In the genomic region with DNA sequence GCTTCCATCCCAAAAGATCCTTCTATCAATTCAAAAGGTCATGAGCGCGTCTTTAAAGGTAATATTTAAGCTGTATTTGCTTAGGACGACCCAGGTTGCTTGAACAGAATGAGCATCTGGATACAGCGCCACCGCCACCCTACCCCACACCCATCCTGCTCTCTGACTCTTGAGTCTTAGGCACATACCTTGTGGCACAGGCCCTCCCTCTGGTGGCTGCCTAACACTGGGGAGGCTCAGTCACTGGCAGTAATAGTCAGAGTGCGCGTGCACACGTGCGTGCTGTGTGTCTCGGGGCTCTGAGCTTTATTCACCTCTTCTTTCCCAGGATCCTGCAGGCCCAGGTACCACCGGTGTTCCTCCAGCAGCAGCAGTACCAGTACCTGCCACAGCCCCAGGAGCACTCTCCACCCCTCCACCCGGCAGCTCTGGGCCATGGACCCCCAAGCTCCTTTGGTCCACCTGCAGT, we compare ENCODE assay signal across 8 mouse cellular contexts. TPM values are rescaled to one million over a fixed set of nuclear protein-coding genes. Genes with fewer than 3 reads are reported as not detected.
DNase-seq lines count a peak whose midpoint lies in the region; ATAC-seq and TF ChIP-seq lines count a peak whose summit lies in the region.

No protein-coding gene starts in this region.

- TF ChIP-seq CTCF in bone marrow, adult 2 months (IDR thresholded peaks at IDR 0.05; ENCODE audit: control insufficient read depth, insufficient read depth, low read length) = no peak

- peak; percentile 41 for DNase-seq in adrenal gland, adult 2 months
- no peak for DNase-seq in adrenal gland, postnatal 25 days
- DNase-seq in lung, postnatal 14 days = peak; percentile 26
- no peak for DNase-seq in frontal cortex, postnatal 25 days (ENCODE audit: low spot score in 2 of 2)
- no peak for DNase-seq in right cerebral cortex, postnatal 10 days (ENCODE audit: low spot score in 2 of 2)
- no peak for DNase-seq in right cerebral cortex, postnatal 36 days (ENCODE audit: low spot score in 2 of 2)

- peak overlapping the region; percentile 33; the same call in 1 of the 2 replicates for H3K9ac ChIP-seq in hindbrain, embryonic 12.5 days

- no peaks in the 10 kb centered on the region for H3K27me3 ChIP-seq in hindbrain, embryonic 12.5 days

- 93% methylated on average over 12 of the region's 12 CpGs for WGBS in bone marrow, adult 2 months
- WGBS in hindbrain, embryonic 12.5 days = 81% methylated on average over 12 of the region's 12 CpGs

- no peaks in the 10 kb centered on the region for H3K9me3 ChIP-seq in hindbrain, embryonic 12.5 days (replicated peaks)

- H3K36me3 ChIP-seq in hindbrain, embryonic 12.5 days = peaks cover 76% of the 10 kb centered on the region

- H3K4me2 ChIP-seq in hindbrain, embryonic 12.5 days (replicated peaks) = peak overlapping the region; percentile 82

- TF ChIP-seq POLR2A in bone marrow, adult 2 months (IDR thresholded peaks at IDR 0.05; ENCODE audit: borderline replicate concordance, control insufficient read depth, low read depth, low read length) = 0 out of 2 replicates have a peak, but pooled peaks have one; percentile 18

- H3K4me3 ChIP-seq in bone marrow, adult 2 months (replicated peaks; ENCODE audit: control insufficient read depth, low read depth, low read length) = no peak overlapping the region
- peak overlapping the region; percentile 7; the same call in 1 of the 2 replicates for H3K4me3 ChIP-seq in hindbrain, embryonic 12.5 days

- H3K4me1 ChIP-seq in bone marrow, adult 2 months (ENCODE audit: control insufficient read depth, insufficient read depth, low read length) = no peaks in the 10 kb centered on the region
- H3K4me1 ChIP-seq in hindbrain, embryonic 12.5 days = peaks cover 83% of the 10 kb centered on the region

- no peak for ATAC-seq in hindbrain, embryonic 12.5 days (ENCODE audit: low FRiP score)

- H3K27ac ChIP-seq in bone marrow, adult 2 months (ENCODE audit: control insufficient read depth, insufficient read depth, low read depth, low read length, poor library complexity) = no peak overlapping the region
- peak overlapping the region; percentile 86 for H3K27ac ChIP-seq in hindbrain, embryonic 12.5 days

RNA-seq across cellular contexts. Expression of gene Amotl2, which starts 6.8 kb away (rescaled TPM):
- total RNA-seq in adrenal gland, adult 2 months (2021) = 100 to 1,000 TPM; 154 to 186 TPM
- polyA plus RNA-seq in adrenal gland, adult 2 months (2012; rRNA removed) = 116 and 153 TPM in 2 replicates
- 231 and 242 TPM in 2 replicates for total RNA-seq in adrenal gland, postnatal 25 days (2021)
- 2.1 and 26.3 TPM in 2 replicates for polyA plus RNA-seq in bone marrow, adult 2 months (2011; ENCODE audit: insufficient read depth, insufficient read length, low replicate concordance, missing spikeins)
- 109 and 110 TPM in 2 replicates for polyA plus RNA-seq in hindbrain, embryonic 12.5 days (2016; fragmentation: Nextera tagmentation; extraction: Ambion mirVana)

Comparison
In these comparisons a context has a peak if more than half of its experiments do, and no peak if none do; other contexts are left out.
1. DNase-seq: peak in adrenal gland, adult 2 months (single experiment) and lung, postnatal 14 days (single experiment); none in adrenal gland, postnatal 25 days (single experiment), frontal cortex, postnatal 25 days (0 of 2), right cerebral cortex, postnatal 10 days (0 of 2) and right cerebral cortex, postnatal 36 days (0 of 2).